Mouse (Mus musculus) lung, adult 2 months (tissue): ENCODE results near the gene Cacna1c.

Experiments
- CTCF ChIP-seq: fragments of 200-500 bp; IDR thresholded peaks from 2 replicates; pipeline ENCODE4 v1.5.1; 2011; ENCODE audit warnings: mild to moderate bottlenecking, low read length, control low read depth; ENCODE audit not compliant: insufficient read depth
- POLR2A ChIP-seq: fragments of 200-500 bp; IDR thresholded peaks from 2 replicates; pipeline ENCODE4 v1.6.1; 2011; ENCODE audit warnings: low read depth, mild to moderate bottlenecking, control low read depth, low read length, borderline replicate concordance; ENCODE audit errors: extremely low read depth

DNA sequence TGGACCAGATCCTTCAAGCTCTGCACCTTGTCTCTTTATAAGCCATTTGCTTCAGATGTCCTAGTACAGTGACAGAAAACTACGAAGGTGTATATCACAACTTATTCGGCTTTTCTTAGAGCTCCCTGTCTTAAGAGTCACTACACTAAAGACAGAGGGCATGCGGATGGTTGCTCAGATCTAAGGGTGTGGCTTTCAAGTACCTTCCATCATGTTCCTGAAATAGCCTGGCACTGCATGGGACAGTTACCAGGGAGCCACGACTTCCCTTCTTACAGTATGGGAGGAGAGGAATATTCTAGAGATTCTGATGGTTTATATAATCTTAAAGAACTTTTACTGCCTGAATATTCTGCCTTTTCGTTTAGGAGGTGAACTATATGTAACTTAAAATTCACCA, 289.3 kb downstream of the Cacna1c start:
- TF ChIP-seq POLR2A (no peak), CTCF (no peak)
